Mouse (Mus musculus) T-cell, adult 2 months (primary cell): Measurements from ENCODE around the gene Spats1.

ENCODE experiments used
- DNase-seq: peaks from one replicate; pipeline ENCODE4 v3.0.0; 2022; ENCODE audit warnings: low spot score

The Spats1 gene

GRCm38 (mm10) chr17:45474669-45475465, at the start of gene Spats1:
Gene Spats1, minus strand, starts transcription at chr17:45475415.
- DNase-seq, result peak; percentile 69

GRCm38 (mm10) chr17:45524961-45525360, 49.7 kb upstream of the Spats1 start:
- DNase-seq, result no peak

GRCm38 (mm10) chr17:45523263-45523662, 48.0 kb upstream of the Spats1 start, which contains the start of gene Tcte1:
Gene Tcte1, plus strand, starts transcription at chr17:45523434.
- no peak for DNase-seq

- DNase-seq, result no peak
Observed at GRCm38 (mm10) chr17:45520136-45520535, 44.9 kb upstream of the Spats1 start.

- DNase-seq, result no peak
Observed at GRCm38 (mm10) chr17:45518766-45519475, 43.7 kb upstream of the Spats1 start.

GRCm38 (mm10) chr17:45517549-45518215, 42.5 kb upstream of the Spats1 start:
- no peak for DNase-seq

GRCm38 (mm10) chr17:45517135-45517534, 41.9 kb upstream of the Spats1 start:
- DNase-seq, result no peak

GRCm38 (mm10) chr17:45516488-45516887, 41.3 kb upstream of the Spats1 start:
- DNase-seq, result peak; percentile 54

- no peak for DNase-seq
Observed at GRCm38 (mm10) chr17:45515806-45516205, 40.6 kb upstream of the Spats1 start.

- no peak for DNase-seq
Observed at GRCm38 (mm10) chr17:45515204-45515726, 40.0 kb upstream of the Spats1 start.

GRCm38 (mm10) chr17:45511757-45512156, 36.5 kb upstream of the Spats1 start:
- no peak for DNase-seq

GRCm38 (mm10) chr17:45510871-45511270, 35.7 kb upstream of the Spats1 start:
- DNase-seq, result no peak

- peak; percentile 91 for DNase-seq
Observed at GRCm38 (mm10) chr17:45506700-45507189, 31.5 kb upstream of the Spats1 start, which contains the start of gene Aars2. Gene Aars2, plus strand, starts transcription at chr17:45506841.

GRCm38 (mm10) chr17:45505941-45506465, 30.8 kb upstream of the Spats1 start:
- no peak for DNase-seq

GRCm38 (mm10) chr17:45503301-45503973, 28.2 kb upstream of the Spats1 start:
- no peak for DNase-seq

GRCm38 (mm10) chr17:45502324-45502723, 27.1 kb upstream of the Spats1 start:
- no peak for DNase-seq

GRCm38 (mm10) chr17:45500981-45501380, 25.8 kb upstream of the Spats1 start:
- DNase-seq, result no peak

GRCm38 (mm10) chr17:45499516-45499915, 24.3 kb upstream of the Spats1 start:
- DNase-seq, result no peak

GRCm38 (mm10) chr17:45498397-45498796, 23.2 kb upstream of the Spats1 start:
- DNase-seq, result no peak

GRCm38 (mm10) chr17:45495398-45495797, 20.2 kb upstream of the Spats1 start:
- no peak for DNase-seq

GRCm38 (mm10) chr17:45490532-45491154, 15.4 kb upstream of the Spats1 start:
- DNase-seq, result no peak
